Mouse (Mus musculus) heart, postnatal 4 days (tissue): ENCODE results near the gene Fam209. TPM values are rescaled to one million over a fixed set of nuclear protein-coding genes. Genes with fewer than 3 reads are reported as not detected.
A peak's percentile ranks its signal among the peaks of the same experiment; 100 is the strongest.

ENCODE experiments used
- DNase-seq: peaks from one replicate; pipeline ENCODE4 v3.0.0; 2021
- total RNA-seq, 2 experiments: library from RNA; stranded (reverse); gene quantifications; 2 replicates each; pipeline ENCODE4 v1.2.3; 2021

Fam209 gene
- total RNA-seq, 2 experiments from 2014 or later, result 0.55 TPM; not detected in 1

DNA sequence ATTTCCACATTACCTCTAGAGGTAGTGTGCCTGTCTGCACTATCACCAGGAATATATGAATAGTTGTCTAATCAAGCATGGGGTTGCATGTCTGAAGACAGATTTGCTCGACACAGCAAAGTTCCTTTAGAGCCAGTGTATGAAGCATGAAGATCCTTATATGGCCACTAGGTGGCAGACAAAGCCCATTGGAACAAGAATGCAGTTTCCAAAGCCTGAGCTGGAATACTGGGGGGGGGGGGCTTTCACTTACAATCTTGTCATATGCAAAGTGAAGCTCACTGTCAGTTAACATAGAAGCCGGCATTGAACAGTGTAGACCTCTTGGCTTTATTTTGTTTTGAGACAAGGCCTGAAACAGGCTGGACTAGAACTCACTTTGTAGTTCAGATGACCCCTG lies 5.5 kb downstream of the Fam209 start:
- peak; percentile 65 for DNase-seq

GRCm38 (mm10) chr2:172480296-172480695 lies 8.0 kb downstream of the Fam209 start:
- no peak for DNase-seq

- no peak for DNase-seq
These were observed 9.5 kb downstream of the Fam209 start for GRCm38 (mm10) chr2:172481654-172482385.

- DNase-seq, result no peak
These were observed 11.6 kb downstream of the Fam209 start for GRCm38 (mm10) chr2:172483766-172484413.

- DNase-seq, result no peak
These were observed 12.5 kb downstream of the Fam209 start for GRCm38 (mm10) chr2:172484696-172485370.

DNA sequence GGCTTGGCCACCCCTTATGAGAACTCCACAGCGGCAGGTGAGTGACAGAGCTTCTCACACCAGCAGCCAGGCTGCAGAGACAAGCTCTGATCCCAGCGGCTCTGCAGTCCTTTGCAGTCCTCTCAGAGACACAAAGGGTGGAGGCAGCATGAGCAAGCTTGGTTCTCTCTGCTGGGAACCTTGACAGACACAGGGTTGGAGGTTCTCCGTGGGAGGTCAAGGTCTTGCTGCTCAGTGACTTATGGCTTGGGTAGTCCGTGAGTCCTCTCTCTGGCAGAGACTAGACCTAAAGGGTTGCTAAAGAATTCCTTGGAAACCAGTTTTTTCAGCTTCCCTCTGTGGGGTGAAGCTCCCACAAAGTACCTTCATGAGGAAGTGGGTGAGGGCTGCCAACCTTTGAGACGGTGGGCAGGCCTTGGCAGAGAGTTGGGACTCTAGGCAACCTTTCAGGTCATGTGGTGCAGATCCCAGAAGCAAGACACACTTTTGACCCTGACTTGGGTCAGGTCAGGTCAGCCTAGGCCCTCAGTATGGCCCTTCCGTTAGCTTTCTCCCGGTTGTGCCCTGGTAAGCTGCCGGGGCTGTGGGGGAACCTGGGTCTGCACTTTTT lies 24.5 kb downstream of the Fam209 start:
- no peak for DNase-seq

DNA sequence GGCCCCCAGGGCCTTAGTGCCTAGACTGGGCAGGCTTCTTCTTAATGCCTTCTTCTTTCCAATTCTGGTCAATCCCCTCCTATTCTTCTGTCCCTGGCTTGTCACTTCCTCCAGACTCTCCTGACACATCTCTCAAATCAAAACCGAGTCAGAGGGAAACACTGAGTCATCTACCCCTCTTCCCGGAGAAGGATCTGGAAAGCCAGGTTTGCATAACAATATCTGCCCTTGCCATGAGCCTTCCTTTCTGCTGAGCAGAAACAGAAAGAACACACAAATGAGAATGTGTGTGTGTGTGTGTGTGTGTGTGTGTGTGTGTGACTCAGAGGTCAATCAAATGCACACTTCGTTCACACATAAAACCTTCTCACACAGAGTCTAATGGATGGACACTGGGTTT lies 26.5 kb downstream of the Fam209 start:
- DNase-seq, result no peak

- DNase-seq, result no peak
These were observed 28.5 kb downstream of the Fam209 start for GRCm38 (mm10) chr2:172500752-172501316.

GRCm38 (mm10) chr2:172501341-172501740 lies 29.0 kb downstream of the Fam209 start:
- DNase-seq, result peak; percentile 38

DNA sequence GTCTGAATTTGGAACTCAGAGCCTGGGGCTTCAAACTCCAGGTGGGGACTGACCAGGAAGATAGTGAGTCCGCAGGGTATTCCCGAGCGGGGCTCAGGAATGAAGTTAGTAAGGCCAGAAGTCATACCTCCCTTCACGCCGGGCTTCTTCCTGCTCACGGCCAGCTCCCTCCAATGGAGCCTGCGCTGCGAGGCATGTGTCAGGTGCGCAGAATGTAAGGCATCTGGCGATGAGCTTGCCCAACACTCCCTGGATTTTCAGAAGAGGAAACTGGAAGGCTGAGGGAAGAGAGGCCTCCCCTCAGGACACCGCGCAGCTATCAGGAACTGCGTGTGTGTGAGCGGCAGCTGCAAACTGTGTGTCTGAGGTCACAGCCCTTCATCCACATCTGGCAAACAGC lies 29.8 kb downstream of the Fam209 start:
- no peak for DNase-seq

DNA sequence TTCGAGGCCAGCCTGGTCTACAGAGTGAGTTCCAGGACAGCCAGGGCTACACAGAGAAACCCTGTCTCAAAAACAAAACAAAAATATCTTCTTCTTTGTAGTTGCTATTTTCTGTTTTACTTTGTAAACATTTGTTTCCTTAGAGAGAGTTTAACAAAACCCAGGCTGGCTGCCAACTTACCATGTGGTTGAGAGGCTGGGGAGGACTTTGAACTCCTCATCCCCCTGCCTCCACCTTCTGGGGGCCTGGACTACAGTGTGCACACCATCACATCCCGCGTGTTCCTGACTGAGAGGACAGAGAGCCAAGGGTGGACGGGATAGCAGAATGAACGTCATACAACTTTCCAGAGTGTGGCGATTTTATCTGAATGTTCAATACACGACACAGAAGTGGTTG lies 33.8 kb downstream of the Fam209 start:
- DNase-seq, result no peak

GRCm38 (mm10) chr2:172510056-172510712 lies 37.9 kb downstream of the Fam209 start:
- DNase-seq, result no peak

DNA sequence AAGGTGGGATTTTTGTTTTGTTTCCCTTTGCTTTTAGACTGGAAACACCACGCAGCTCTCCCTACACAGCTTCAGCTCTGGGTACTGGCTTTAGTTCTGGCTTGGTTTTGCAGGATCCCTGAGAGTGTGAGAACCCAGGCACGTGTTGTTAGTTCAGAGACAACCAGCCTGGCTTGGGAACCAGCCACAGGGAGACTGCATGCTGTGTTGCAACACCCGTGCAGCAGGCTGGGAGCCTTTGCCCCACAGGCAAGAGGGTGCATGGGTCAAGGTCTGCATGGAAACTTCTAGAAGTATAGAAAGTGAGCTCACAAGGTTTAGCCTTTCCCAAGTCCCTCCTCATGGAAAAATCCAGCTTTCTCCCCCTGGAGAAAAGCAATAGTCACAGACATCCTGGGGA lies 38.6 kb downstream of the Fam209 start:
- DNase-seq, result no peak

DNA sequence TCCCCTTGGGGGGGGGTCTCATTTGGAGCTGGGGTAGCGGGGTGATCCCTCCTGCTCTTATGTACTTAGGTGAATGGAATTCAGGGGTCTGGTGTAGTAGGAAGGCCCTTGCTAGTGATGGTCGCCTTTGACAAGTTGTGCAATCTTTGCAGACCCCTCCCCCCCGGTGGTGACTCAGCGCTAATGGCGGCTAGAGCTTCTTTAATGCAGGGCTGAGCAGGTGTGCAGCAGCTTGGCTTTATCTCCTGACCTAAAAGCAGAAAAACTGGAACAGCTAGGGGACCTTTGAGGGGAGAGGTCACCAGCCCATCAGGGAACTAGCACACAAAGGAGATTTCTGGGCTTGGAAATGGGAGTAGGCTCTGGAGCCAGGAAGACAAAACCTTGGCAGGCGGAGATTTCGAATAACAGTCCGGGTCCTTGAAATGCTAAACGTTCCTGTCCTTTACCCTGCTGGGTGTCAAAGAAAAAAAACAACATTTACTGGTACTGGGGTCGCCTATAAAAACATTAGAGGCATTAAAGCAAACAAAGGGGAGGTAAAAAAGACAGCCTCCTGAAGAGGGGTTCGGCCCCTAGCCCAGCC lies 44.2 kb downstream of the Fam209 start:
- DNase-seq, result no peak

DNA sequence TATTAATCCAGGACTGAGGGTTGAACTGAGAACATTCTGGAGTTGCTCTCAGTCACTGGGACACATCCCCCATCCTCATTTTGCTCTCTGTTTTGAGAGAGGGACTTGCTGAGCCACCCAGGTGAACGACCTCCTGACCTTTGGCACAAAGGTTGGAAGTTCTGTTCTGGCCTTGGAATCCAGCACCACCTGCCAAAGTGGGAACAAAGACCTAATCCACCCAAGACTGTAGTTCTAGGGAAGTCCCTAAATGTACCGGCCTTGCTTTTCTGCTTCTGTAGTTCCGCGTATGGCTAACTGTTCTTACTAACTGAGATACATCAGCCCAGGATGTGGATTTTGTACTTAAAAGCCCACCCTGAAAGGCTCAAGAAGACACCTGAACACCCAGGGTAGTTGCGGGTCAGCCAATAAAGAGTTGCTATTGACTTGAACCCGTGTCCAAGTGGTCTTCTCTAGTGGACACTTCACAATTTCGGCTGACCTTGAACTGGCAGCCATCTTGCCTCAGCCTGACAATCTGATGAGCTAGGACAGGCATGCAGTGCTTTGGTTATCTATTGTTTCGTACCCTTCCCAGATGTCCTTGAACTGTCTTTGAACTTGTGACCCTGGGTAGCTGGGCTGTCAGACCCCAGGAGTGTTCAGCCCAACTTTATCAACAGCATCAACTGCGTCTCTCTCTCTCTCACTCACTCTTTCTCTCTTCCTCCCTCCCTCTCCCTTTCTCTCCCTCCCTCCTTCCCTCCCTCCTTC lies 48.5 kb downstream of the Fam209 start:
- no peak for DNase-seq

- DNase-seq, result no peak
These were observed 50.2 kb downstream of the Fam209 start for GRCm38 (mm10) chr2:172522528-172522927.

Other genes with a start within 250 kb of the Fam209 start
- gene Mc3r, start 224.0 kb upstream of the Fam209 start, total RNA-seq, result not detected
- 1 to 10 TPM; 7.3 to 8.1 TPM for gene Fam210b, start 127.0 kb upstream of the Fam209 start, total RNA-seq
- gene Aurka, start 102.0 kb upstream of the Fam209 start, total RNA-seq, result 10 to 100 TPM; 38.5 to 44.6 TPM
- 10 to 100 TPM; 29.8 to 31.4 TPM for gene Cstf1, start 101.8 kb upstream of the Fam209 start, total RNA-seq
- gene Cass4, start 78.7 kb upstream of the Fam209 start, total RNA-seq, result under 1 TPM; 0.27 to 0.29 TPM
- gene Rtf2, start 32.0 kb upstream of the Fam209 start, total RNA-seq, result 10 to 100 TPM; 39.3 to 41.1 TPM
- not detected for gene Gcnt7, start 13.9 kb upstream of the Fam209 start, total RNA-seq
- gene Tfap2c, start 77.1 kb downstream of the Fam209 start, total RNA-seq, result not detected